Mouse (Mus musculus) spleen, adult 2 months (tissue): Measurements from ENCODE around the gene Rorc.

Source experiments
- CTCF ChIP-seq: fragments of 200-500 bp; IDR thresholded peaks from 2 replicates; pipeline ENCODE4 v1.5.1; 2011; ENCODE audit warnings: mild to moderate bottlenecking, inconsistent platforms; ENCODE audit not compliant: insufficient read depth, insufficient read length, insufficient replicate concordance; ENCODE audit errors: extremely low read depth
- POLR2A ChIP-seq: fragments of 200-500 bp; IDR thresholded peaks from 2 replicates; pipeline ENCODE4 v1.6.1; 2011; ENCODE audit warnings: low read depth, low read length, inconsistent platforms

DNA sequence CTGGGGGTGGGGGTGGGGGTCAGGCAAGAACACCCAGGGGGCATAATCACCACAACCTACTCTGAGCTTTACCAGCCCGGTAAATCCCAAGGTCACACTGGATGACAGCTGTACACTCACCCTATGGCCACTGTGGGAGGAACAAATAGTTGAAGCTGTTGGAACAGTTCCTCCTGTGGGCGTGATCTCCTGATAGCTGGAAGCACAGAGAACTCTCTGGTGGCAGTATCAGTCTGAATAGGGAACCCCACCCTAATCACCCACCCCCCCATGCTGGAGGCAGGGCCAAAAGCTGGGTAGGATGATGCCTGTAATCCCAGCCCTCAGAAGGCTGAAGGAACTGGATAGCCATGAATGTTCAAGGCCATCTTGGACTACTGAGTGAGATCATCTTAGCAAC lies 2.9 kb upstream of the Rorc start:
- TF ChIP-seq CTCF (no peak), POLR2A (no peak)
